Mouse (Mus musculus) cerebellum, adult 9-11 months (tissue): ENCODE measurements around the gene Cep112.
A peak's percentile ranks its signal among the peaks of the same experiment; 100 is the strongest.
"Not testable (repeated sequence)": the region's sequence is repeated elsewhere in the genome, so short reads cannot be mapped to it uniquely, and the experiment has no call there.

Experiments
- DNase-seq: peaks from one replicate; pipeline ENCODE4 v3.0.0; 2022

Cep112 gene

GRCm38 (mm10) chr11:108809626-108810025 lies 384.6 kb downstream of the Cep112 start:
- DNase-seq: no peak

GRCm38 (mm10) chr11:108821771-108822170 lies 396.8 kb downstream of the Cep112 start:
- no peak for DNase-seq

GRCm38 (mm10) chr11:108822257-108822656 lies 397.3 kb downstream of the Cep112 start:
- DNase-seq: no peak

GRCm38 (mm10) chr11:108827321-108827720 lies 402.3 kb downstream of the Cep112 start:
- peak; percentile 5 for DNase-seq

- DNase-seq: no peak
Measured at GRCm38 (mm10) chr11:108828374-108829025, 403.5 kb downstream of the Cep112 start.

GRCm38 (mm10) chr11:108836706-108837105 lies 411.7 kb downstream of the Cep112 start:
- no peak for DNase-seq

- no peak for DNase-seq
Measured at GRCm38 (mm10) chr11:108840195-108840594, 415.2 kb downstream of the Cep112 start.

- no peak for DNase-seq
Measured at GRCm38 (mm10) chr11:108842765-108843164, 417.8 kb downstream of the Cep112 start.

GRCm38 (mm10) chr11:108845971-108846370 lies 421.0 kb downstream of the Cep112 start:
- DNase-seq: no peak

GRCm38 (mm10) chr11:108846479-108846878 lies 421.5 kb downstream of the Cep112 start:
- DNase-seq: no peak

GRCm38 (mm10) chr11:108851771-108852170 lies 426.8 kb downstream of the Cep112 start:
- DNase-seq: no peak

- no peak for DNase-seq
Measured at GRCm38 (mm10) chr11:108857254-108857653, 432.3 kb downstream of the Cep112 start.

- peak; percentile 12 for DNase-seq
Measured at GRCm38 (mm10) chr11:108857678-108858338, 432.8 kb downstream of the Cep112 start.

GRCm38 (mm10) chr11:108858339-108858804 lies 433.4 kb downstream of the Cep112 start:
- DNase-seq: peak; percentile 5

- no peak for DNase-seq
Measured at GRCm38 (mm10) chr11:108858846-108859245, 433.9 kb downstream of the Cep112 start.

- no peak for DNase-seq
Measured at GRCm38 (mm10) chr11:108862360-108862759, 437.4 kb downstream of the Cep112 start.

GRCm38 (mm10) chr11:108865746-108866145 lies 440.8 kb downstream of the Cep112 start:
- DNase-seq: no peak

GRCm38 (mm10) chr11:108867538-108867937 lies 442.5 kb downstream of the Cep112 start:
- DNase-seq: no peak

- not testable (repeated sequence) for DNase-seq
Measured at GRCm38 (mm10) chr11:108871284-108871683, 446.3 kb downstream of the Cep112 start.

- no peak for DNase-seq
Measured at GRCm38 (mm10) chr11:108871748-108872147, 446.8 kb downstream of the Cep112 start.

- DNase-seq: no peak
Measured at GRCm38 (mm10) chr11:108876633-108877205, 451.7 kb downstream of the Cep112 start.

GRCm38 (mm10) chr11:108877520-108877919 lies 452.5 kb downstream of the Cep112 start:
- no peak for DNase-seq

GRCm38 (mm10) chr11:108880546-108880945 lies 455.6 kb downstream of the Cep112 start:
- no peak for DNase-seq

GRCm38 (mm10) chr11:108881662-108882061 lies 456.7 kb downstream of the Cep112 start:
- DNase-seq: no peak
